Mouse (Mus musculus): ENCODE data around the gene Keap1. TPM values are rescaled to one million over a fixed set of nuclear protein-coding genes. Genes with fewer than 3 reads are reported as not detected.
"Not testable (repeated sequence)": the region's sequence is repeated elsewhere in the genome, so short reads cannot be mapped to it uniquely, and the experiment has no call there.

Keap1 gene
- polyA plus RNA-seq, 1 experiment = 36.8 TPM

DNA sequence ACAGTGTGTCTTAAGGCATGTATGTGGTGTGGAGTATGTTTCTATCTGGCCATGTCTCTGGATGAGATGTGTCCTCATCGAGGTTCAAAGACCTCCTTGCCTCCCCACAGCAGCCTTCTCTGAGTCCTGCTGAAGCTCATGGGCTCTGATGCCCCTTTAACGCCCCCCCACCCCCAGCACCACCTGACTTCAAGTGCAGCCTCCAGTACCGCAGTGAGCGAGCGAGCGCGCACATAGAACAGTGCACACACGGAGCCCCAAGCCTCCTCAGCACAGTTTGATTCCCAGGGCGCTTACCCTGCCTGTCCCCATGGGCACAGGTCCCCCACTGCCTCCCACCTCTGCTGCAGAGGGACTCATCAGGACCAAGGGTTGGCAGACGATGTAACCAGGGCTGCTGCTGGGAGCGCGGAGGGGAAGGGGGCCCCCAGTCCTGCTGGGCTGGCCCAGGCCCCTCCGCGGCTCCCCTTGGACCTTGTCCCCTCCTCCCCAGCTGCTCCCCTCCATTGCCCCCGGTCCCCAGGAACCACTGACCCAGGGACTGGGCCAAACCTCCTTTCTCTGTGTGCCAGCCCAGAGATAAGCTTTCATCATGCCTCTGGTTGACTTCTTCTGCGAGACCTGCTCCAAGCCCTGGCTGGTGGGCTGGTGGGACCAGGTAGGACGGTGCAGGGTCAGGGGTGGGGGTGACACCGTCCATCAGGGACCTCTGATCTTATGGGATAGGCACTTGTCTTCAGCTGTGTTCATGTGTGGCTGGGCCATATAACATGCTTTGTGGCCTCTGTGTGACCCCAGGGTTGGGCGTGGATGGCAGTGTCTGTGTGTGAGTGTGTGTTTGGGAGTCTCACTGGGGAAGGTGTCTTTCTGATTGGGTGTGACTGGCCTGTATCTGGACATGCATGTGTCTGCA lies 42.4 kb downstream of the Keap1 start:
- DNase-seq (ENCODE audit: low spot score) = no peak

DNA sequence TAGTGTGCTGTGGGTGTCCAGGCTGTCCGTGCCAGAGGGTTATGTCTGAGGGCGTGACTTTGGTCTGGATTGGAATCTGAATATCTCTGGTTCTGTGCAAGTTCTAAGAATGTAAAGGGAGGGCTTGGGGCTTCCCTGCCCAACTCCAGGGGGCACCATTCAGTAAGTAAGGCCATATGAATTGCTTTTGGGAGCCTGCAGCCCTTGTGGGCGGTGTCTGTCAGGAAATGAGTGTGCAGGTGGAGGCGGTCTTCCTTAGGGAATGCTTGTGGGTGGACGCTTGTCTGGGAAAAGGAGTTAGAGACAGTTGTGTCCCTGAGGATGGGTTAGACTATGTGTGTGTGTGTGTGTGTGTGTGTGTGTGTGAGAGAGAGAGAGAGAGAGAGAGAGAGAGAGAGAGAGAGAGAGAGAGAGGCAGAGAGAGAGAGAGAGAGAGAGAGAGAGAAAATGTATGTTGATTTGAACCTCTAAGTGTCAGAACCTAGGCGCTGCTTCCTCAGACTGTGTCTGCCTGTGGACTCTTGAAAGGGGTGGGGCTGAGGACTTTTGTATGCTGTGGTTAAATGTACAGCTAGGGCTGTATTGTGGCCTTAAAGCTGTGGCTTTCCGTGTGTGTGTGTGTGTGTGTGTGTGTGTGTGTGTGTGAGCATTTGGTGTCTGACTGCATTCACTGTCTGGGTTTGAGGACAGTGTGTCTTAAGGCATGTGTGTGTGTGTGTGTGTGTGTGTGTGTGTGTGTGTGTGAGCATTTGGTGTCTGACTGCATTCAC lies 43.2 kb downstream of the Keap1 start:
- not testable (repeated sequence) for DNase-seq (ENCODE audit: low spot score)

- no peak for DNase-seq (ENCODE audit: low spot score)
Observed at GRCm38 (mm10) chr9:21194787-21195493, 44.2 kb downstream of the Keap1 start.

DNA sequence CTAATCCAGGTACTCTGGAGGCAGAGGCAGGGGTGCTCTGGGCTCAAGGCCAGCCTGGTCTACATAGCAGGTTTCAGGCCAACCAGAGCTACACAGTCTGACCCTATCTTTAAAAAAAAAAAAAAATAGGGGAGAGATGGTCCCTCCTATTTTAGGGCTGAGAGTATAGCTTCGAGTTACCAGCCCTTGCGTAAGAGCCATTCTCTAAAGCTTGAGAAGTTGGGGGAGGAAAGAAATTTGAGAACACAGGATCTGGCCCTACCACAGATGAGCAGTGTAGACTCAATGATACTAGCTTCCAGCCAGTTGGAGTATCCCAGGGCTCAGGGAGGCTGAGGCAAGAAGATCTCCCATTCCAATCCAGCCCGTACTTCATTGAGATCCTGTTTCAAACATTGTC lies 45.4 kb downstream of the Keap1 start:
- no peak for DNase-seq (ENCODE audit: low spot score)

- no peak for DNase-seq (ENCODE audit: low spot score)
Observed at GRCm38 (mm10) chr9:21190670-21191069, 48.5 kb downstream of the Keap1 start.

GRCm38 (mm10) chr9:21189905-21190304 lies 49.3 kb downstream of the Keap1 start:
- no peak for DNase-seq (ENCODE audit: low spot score)

- no peak for DNase-seq (ENCODE audit: low spot score)
Observed at GRCm38 (mm10) chr9:21185436-21185835, 53.7 kb downstream of the Keap1 start.

DNA sequence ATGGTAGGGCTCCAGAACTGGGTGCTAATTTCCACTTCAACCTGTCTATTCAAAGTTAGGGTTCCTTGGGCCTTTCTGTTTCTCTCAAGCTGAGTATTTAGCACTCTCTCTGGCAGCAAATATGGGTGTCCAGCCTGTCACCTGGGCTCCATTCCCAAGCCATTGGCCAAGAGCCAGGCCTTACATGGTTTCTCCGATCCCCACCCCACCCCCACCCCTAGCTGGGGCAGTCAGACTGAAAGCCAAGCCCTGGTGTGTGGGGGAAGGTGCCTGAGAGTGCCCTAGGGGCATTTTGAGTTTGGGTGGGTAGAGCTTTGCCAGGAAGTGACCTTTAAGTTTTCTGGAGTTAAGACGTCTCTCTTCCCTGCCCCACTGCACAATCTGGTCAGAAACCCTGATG lies 54.4 kb downstream of the Keap1 start:
- no peak for DNase-seq (ENCODE audit: low spot score)

- peak; percentile 57 for DNase-seq (ENCODE audit: low spot score)
Observed at GRCm38 (mm10) chr9:21183905-21184413, 55.2 kb downstream of the Keap1 start.

GRCm38 (mm10) chr9:21183421-21183820 lies 55.7 kb downstream of the Keap1 start:
- no peak for DNase-seq (ENCODE audit: low spot score)

DNA sequence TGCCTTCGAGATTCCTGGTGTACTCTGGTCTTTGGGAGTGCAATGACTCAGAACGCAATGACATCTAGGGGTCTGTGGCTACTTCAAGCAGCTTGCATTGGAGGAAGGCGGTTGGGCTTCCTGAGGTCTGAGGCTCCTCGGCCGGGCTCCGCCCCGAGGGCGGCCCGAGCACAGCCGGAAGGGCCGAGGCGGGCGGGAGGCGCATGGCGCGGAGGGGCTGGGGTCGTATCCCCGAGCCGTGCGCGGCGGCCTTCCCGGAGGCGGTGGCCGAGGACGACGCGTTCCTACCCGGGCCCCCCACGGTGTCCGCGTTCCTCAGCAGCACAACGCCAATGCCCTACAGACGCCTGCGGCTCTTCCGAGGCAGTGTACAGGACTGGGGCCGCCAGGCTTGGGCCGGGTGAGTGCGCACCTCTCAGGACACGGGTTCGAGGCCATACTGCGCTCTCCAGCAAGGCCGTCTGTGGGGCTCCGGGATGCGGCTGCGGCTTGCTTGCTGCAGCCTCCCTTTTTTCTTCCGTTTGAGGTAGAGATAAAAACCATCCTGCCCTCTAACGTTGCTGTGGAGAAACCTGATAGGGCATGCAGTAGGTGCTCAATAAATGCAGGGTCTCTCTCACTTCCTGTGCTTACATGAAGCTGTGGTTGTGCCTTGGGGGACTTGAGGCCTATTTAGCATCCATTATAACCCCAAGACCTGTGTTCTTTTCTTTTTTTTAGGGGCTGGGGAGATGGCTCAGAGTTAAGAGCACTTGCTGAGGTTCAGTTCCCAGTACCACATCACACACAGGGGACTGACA lies 57.5 kb downstream of the Keap1 start:
- no peak for DNase-seq (ENCODE audit: low spot score)

DNA sequence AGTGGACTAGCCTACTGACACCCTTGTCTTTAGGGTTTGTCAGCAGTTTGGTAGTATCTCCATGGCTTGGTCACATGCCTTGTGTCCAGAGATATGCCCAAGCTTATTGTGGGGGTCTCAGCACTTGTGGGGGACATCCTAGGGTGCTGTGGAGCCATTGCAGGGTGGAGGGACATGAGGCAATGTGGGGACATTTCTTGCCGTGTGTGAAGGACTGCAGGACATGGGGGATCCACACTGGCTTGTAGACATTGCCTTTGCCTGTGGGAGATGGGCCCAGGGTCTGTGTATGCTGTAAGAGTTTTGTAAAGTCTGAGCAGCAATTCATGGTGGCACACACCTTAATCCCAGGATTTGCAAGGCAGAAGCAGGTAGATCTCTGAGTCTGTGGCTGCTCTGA lies 58.3 kb downstream of the Keap1 start:
- DNase-seq (ENCODE audit: low spot score) = no peak

GRCm38 (mm10) chr9:21180402-21180801 lies 58.8 kb downstream of the Keap1 start:
- no peak for DNase-seq (ENCODE audit: low spot score)

Other genes with a start within 250 kb of the Keap1 start
- gene Mrpl4, start 236.6 kb downstream of the Keap1 start, polyA plus RNA-seq (2012; rRNA removed) = 78.8 and 88.8 TPM in 2 replicates
- gene Icam1, start 223.4 kb downstream of the Keap1 start, polyA plus RNA-seq (2012; rRNA removed) = 27.4 and 28.7 TPM in 2 replicates
- gene Icam4, start 210.0 kb downstream of the Keap1 start, polyA plus RNA-seq (2012; rRNA removed) = 1.1 and 1.5 TPM in 2 replicates
- 1.2 TPM in 2 replicates for gene Icam5, start 207.3 kb downstream of the Keap1 start, polyA plus RNA-seq (2012; rRNA removed)
- 0.43 TPM in 1 of 2 replicates, not detected in the other for gene Zglp1, start 172.3 kb downstream of the Keap1 start, polyA plus RNA-seq (2012; rRNA removed)
- 0.80 and 0.94 TPM in 2 replicates for gene Gm49373, start 166.3 kb downstream of the Keap1 start, polyA plus RNA-seq (2012; rRNA removed)
- gene Fdx1l, start 165.7 kb downstream of the Keap1 start, polyA plus RNA-seq (2012; rRNA removed) = 51.2 and 63.1 TPM in 2 replicates
- 1.3 and 1.8 TPM in 2 replicates for gene Gm38431, start 147.4 kb downstream of the Keap1 start, polyA plus RNA-seq (2012; rRNA removed)
- 24.2 and 33.2 TPM in 2 replicates for gene Raver1, start 147.4 kb downstream of the Keap1 start, polyA plus RNA-seq (2012; rRNA removed)
- gene Tyk2, start 108.1 kb downstream of the Keap1 start, polyA plus RNA-seq (2012; rRNA removed) = 23.9 and 28.5 TPM in 2 replicates
- gene Cdc37, start 89.4 kb downstream of the Keap1 start, polyA plus RNA-seq (2012; rRNA removed) = 198 and 211 TPM in 2 replicates
- 8.3 and 11.6 TPM in 2 replicates for gene Pde4a, start 73.6 kb downstream of the Keap1 start, polyA plus RNA-seq (2012; rRNA removed)
- gene S1pr5, start 9.1 kb upstream of the Keap1 start, polyA plus RNA-seq (2012; rRNA removed) = 0.32 and 0.47 TPM in 2 replicates
- gene Atg4d, start 25.9 kb upstream of the Keap1 start, polyA plus RNA-seq (2012; rRNA removed) = 23.6 and 27.3 TPM in 2 replicates
- gene Kri1, start 48.6 kb upstream of the Keap1 start, polyA plus RNA-seq (2012; rRNA removed) = 31.0 and 31.8 TPM in 2 replicates
- 17.9 and 18.2 TPM in 2 replicates for gene Cdkn2d, start 52.0 kb upstream of the Keap1 start, polyA plus RNA-seq (2012; rRNA removed)
- gene Ap1m2, start 73.0 kb upstream of the Keap1 start, polyA plus RNA-seq (2012; rRNA removed) = 40.7 and 46.5 TPM in 2 replicates
- 136 and 143 TPM in 2 replicates for gene Slc44a2, start 81.3 kb upstream of the Keap1 start, polyA plus RNA-seq (2012; rRNA removed)
- 43.9 and 48.5 TPM in 2 replicates for gene Ilf3, start 128.5 kb upstream of the Keap1 start, polyA plus RNA-seq (2012; rRNA removed)
- 32.2 and 38.8 TPM in 2 replicates for gene Qtrt1, start 172.5 kb upstream of the Keap1 start, polyA plus RNA-seq (2012; rRNA removed)
- 76.4 and 91.4 TPM in 2 replicates for gene Dnm2, start 185.5 kb upstream of the Keap1 start, polyA plus RNA-seq (2012; rRNA removed)

Measured in urinary bladder, adult 2 months (tissue).